Mouse (Mus musculus) forebrain, embryonic 10.5 days (tissue): ENCODE data around the gene Prrc2a. TPM values are rescaled to one million over a fixed set of nuclear protein-coding genes. Genes with fewer than 3 reads are reported as not detected.

Source experiments
- microRNA-seq: library from miRNA; unstranded; fragments of <30 nt; microRNA quantifications from one replicate; pipeline ENCODE4, GENCODE M21; 2017
- polyA plus RNA-seq: library from polyadenylated mRNA; unstranded; fragments of >200 nt; fragmentation: Nextera tagmentation; extraction: Ambion mirVana; gene quantifications from 2 replicates; pipeline ENCODE4 v1.2.1, GENCODE M21; 2016

The Prrc2a gene
- polyA plus RNA-seq, 1 experiment from 2014 or later: 200 TPM

Small RNA genes within 50 kb of the gene (microRNA-seq; reads per million reads assigned to microRNA genes)
- gene Mir6973a (not detected), gene Mir6974 (not detected)

Other genes starting within 250 kb of the Prrc2a start
- gene Neu1, start 233.6 kb downstream of the Prrc2a start, polyA plus RNA-seq: 18.2 and 18.8 TPM in 2 replicates
- gene Hspa1b, start 205.7 kb downstream of the Prrc2a start, polyA plus RNA-seq: 0.07 TPM in 1 of 2 replicates, not detected in the other
- not detected in 2 replicates for gene Gm20481, start 195.0 kb downstream of the Prrc2a start, polyA plus RNA-seq
- 0.94 and 2.1 TPM in 2 replicates for gene Hspa1a, start 192.7 kb downstream of the Prrc2a start, polyA plus RNA-seq
- 1.1 TPM in 2 replicates for gene Hspa1l, start 192.2 kb downstream of the Prrc2a start, polyA plus RNA-seq
- gene Lsm2, start 183.0 kb downstream of the Prrc2a start, polyA plus RNA-seq: 363 and 375 TPM in 2 replicates
- 229 and 234 TPM in 2 replicates for gene Vars, start 163.9 kb downstream of the Prrc2a start, polyA plus RNA-seq
- gene Vwa7, start 148.3 kb downstream of the Prrc2a start, polyA plus RNA-seq: 0.19 and 0.22 TPM in 2 replicates
- gene Sapcd1, start 136.9 kb downstream of the Prrc2a start, polyA plus RNA-seq: 3.0 and 4.1 TPM in 2 replicates
- gene Msh5, start 118.2 kb downstream of the Prrc2a start, polyA plus RNA-seq: 4.3 and 5.1 TPM in 2 replicates
- 174 and 179 TPM in 2 replicates for gene Clic1, start 114.9 kb downstream of the Prrc2a start, polyA plus RNA-seq
- gene Ddah2, start 105.9 kb downstream of the Prrc2a start, polyA plus RNA-seq: 414 and 441 TPM in 2 replicates
- 0.25 TPM in 1 of 2 replicates, not detected in the other for gene Ly6g6c, start 99.5 kb downstream of the Prrc2a start, polyA plus RNA-seq
- 0.59 and 0.72 TPM in 2 replicates for gene Mpig6b, start 98.7 kb downstream of the Prrc2a start, polyA plus RNA-seq
- gene Ly6g6e, start 88.0 kb downstream of the Prrc2a start, polyA plus RNA-seq: 1.00 TPM in 1 of 2 replicates, not detected in the other
- 1.8 and 2.0 TPM in 2 replicates for gene Ly6g6d, start 86.8 kb downstream of the Prrc2a start, polyA plus RNA-seq
- 0.46 and 0.69 TPM in 2 replicates for gene Ly6g6f, start 79.3 kb downstream of the Prrc2a start, polyA plus RNA-seq
- 51.8 and 52.7 TPM in 2 replicates for gene Abhd16a, start 75.6 kb downstream of the Prrc2a start, polyA plus RNA-seq
- not detected in 2 replicates for gene Ly6g5c, start 56.6 kb downstream of the Prrc2a start, polyA plus RNA-seq
- 1.2 and 1.4 TPM in 2 replicates for gene Ly6g5b, start 49.5 kb downstream of the Prrc2a start, polyA plus RNA-seq
- 33.9 and 42.2 TPM in 2 replicates for gene Gpank1, start 43.4 kb downstream of the Prrc2a start, polyA plus RNA-seq
- gene Csnk2b, start 42.8 kb downstream of the Prrc2a start, polyA plus RNA-seq: 290 and 303 TPM in 2 replicates
- 7.8 and 10.6 TPM in 2 replicates for gene D17H6S53E, start 38.5 kb downstream of the Prrc2a start, polyA plus RNA-seq
- gene Apom, start 32.8 kb downstream of the Prrc2a start, polyA plus RNA-seq: 0.74 and 0.97 TPM in 2 replicates
- 65.9 and 69.0 TPM in 2 replicates for gene Bag6, start 29.7 kb downstream of the Prrc2a start, polyA plus RNA-seq
- 3.3 and 3.9 TPM in 2 replicates for gene Aif1, start 11.2 kb upstream of the Prrc2a start, polyA plus RNA-seq
- gene Lst1, start 23.5 kb upstream of the Prrc2a start, polyA plus RNA-seq: 3.3 and 4.7 TPM in 2 replicates
- 0.16 and 0.32 TPM in 2 replicates for gene Ltb, start 29.5 kb upstream of the Prrc2a start, polyA plus RNA-seq
- gene Tnf, start 37.1 kb upstream of the Prrc2a start, polyA plus RNA-seq: 0.10 TPM in 1 of 2 replicates, not detected in the other
- gene Lta, start 40.5 kb upstream of the Prrc2a start, polyA plus RNA-seq: not detected in 2 replicates
- gene Gm16181, start 55.9 kb upstream of the Prrc2a start, polyA plus RNA-seq: 0.53 TPM in 1 of 2 replicates, not detected in the other
- 7.0 and 7.7 TPM in 2 replicates for gene Atp6v1g2, start 68.8 kb upstream of the Prrc2a start, polyA plus RNA-seq
- gene Nfkbil1, start 70.9 kb upstream of the Prrc2a start, polyA plus RNA-seq: 10.0 and 11.5 TPM in 2 replicates
- gene Ddx39b, start 76.8 kb upstream of the Prrc2a start, polyA plus RNA-seq: 757 and 759 TPM in 2 replicates
- 57.8 and 58.6 TPM in 2 replicates for gene H2-D1, start 97.8 kb upstream of the Prrc2a start, polyA plus RNA-seq
- gene H2-Q1, start 155.5 kb upstream of the Prrc2a start, polyA plus RNA-seq: not detected in 2 replicates
- gene H2-Q2, start 177.3 kb upstream of the Prrc2a start, polyA plus RNA-seq: 0.26 and 0.35 TPM in 2 replicates
- 3.0 and 3.1 TPM in 2 replicates for gene H2-Q4, start 214.7 kb upstream of the Prrc2a start, polyA plus RNA-seq